Mouse (Mus musculus): ENCODE results near the gene Dpp4.

GRCm38 (mm10) chr2:62408216-62408615 lies 3.8 kb downstream of the Dpp4 start:
- TF ChIP-seq CTCF (IDR thresholded peaks at IDR 0.05; ENCODE audit: borderline replicate concordance, extremely low read depth, insufficient read depth, insufficient read length), result no peak
- no peak for TF ChIP-seq POLR2A (IDR thresholded peaks at IDR 0.05; ENCODE audit: borderline replicate concordance, extremely low read depth, insufficient read depth, insufficient read length, poor library complexity, severe bottlenecking)

Measured in brain, embryonic 14.5 days (tissue).